Mouse (Mus musculus) gastrocnemius, postnatal 25 days (tissue): ENCODE measurements at regions not wholly inside any gene's neighbourhood (a gene's known extent, or its start where the extent isn't known, plus 50 kb on each side); places are given as distances from the start of the nearest gene placed in this dataset.

Experiments
- DNase-seq: peaks from one replicate; pipeline ENCODE4 v3.0.0; 2022

GRCm38 (mm10) chr16:84581166-84581565 is 66.2 kb downstream of the A730009L09Rik start:
- DNase-seq = no peak

GRCm38 (mm10) chr16:84583323-84583722 is 68.4 kb downstream of the A730009L09Rik start:
- DNase-seq = no peak

GRCm38 (mm10) chr16:84583773-84584229 is 68.9 kb downstream of the A730009L09Rik start:
- DNase-seq = no peak

GRCm38 (mm10) chr16:84584724-84585399 is 69.9 kb downstream of the A730009L09Rik start:
- DNase-seq = no peak

DNA sequence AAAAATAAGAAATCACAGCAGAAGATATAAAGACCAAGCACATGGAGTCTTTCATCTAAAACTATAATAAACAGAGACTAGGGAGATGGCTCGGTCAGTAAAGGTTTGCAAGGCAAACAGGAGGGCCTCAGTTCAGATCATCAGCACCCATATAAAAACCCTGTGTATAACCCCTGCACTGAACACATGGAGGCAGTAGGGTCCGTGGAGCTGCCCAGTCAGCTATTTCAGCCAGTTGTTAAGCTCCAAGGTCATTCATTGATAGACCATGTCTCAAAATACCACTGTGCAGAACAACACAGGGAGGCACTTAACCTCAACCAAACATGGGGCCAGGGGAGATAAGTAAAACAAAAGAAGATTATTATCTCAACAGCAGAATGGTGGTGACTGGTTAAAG is 78.1 kb downstream of the A730009L09Rik start:
- no peak for DNase-seq

- no peak for DNase-seq
Observed at GRCm38 (mm10) chr16:84602969-84603368, 88.0 kb downstream of the A730009L09Rik start.

DNA sequence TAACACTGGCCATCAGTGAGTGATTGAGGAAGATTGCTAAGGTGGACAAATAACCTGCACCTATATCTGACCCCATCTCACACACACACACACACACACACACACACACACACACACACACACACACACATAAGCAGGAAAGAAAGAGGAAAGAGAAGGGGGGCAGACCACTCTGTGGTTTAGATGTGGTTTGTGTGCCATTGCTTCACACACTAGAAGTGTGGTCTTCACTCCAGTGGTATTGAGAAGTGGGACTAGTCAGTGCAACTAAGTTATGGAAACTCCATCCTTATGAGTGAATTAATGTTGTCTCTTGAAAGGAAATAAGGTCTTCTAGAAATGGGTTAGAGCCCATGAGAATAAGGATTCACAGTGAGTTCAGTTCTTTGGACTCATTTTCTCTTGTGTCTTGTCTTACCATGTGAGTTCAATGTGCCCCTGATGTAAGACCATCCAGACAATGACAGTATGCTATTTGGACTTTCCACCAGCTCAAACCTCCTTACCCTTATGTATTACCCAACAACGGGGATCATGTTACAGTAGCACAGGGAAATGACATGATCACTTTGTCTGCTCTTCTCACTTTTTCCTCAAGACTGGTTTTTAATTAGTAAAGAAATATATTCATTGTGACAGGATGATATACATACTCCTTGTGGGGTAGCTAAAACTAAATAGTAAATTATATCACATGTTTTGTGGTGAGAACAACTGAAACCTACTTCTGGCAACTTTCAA is 88.7 kb downstream of the A730009L09Rik start:
- no peak for DNase-seq

GRCm38 (mm10) chr16:84604272-84604975 is 89.5 kb downstream of the A730009L09Rik start:
- DNase-seq = no peak

DNA sequence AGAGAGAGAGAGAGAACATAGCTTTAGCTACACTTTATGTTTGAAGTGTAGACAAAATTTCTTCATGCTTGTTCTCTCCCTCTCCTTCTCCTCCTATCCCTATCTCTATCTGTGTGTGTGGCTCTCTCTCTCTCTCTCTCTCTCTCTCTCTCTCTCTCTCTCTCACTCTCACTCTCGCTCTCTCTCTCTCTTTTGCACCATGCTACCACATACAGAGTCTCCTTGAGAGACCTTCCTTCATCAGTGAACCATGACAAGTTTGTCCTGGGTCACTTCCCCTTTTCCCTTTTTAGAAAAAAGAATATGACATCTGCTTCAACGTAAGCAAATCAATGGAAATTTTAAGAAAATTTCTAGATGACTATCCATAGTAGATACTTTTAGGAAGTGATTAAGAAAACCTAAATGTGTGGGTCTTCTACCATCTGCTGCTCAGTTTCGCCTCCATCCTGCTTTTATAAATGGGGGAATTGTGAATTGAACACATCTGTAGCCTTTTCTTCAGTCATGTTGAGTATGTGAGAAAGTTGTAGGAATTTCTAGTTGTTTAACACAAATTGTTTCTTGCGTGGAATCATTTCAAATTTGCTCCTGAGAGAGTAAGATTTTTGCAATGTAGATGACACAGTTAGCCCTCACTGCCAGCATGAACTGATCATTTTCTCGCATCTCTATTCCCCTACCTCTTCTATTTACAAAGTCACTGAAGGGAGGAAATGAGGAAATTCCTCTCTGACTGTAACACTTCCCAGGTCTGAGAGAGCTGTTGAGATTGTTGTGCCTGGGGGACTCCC is 91.3 kb downstream of the A730009L09Rik start:
- DNase-seq = no peak

DNA sequence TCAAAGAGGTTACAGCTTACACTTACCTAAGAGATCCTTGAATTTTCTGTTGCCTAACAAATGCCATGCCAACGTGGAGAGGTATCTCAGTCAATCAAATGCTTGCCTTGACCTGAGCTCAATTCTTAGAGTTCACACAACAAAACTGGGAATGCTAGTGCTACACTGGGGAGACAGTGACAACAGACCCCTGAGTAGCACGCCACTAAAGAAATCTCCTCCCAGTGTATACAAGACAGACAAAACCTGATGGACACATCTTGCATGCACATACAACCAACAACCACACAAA is 91.8 kb downstream of the A730009L09Rik start:
- DNase-seq = no peak

DNA sequence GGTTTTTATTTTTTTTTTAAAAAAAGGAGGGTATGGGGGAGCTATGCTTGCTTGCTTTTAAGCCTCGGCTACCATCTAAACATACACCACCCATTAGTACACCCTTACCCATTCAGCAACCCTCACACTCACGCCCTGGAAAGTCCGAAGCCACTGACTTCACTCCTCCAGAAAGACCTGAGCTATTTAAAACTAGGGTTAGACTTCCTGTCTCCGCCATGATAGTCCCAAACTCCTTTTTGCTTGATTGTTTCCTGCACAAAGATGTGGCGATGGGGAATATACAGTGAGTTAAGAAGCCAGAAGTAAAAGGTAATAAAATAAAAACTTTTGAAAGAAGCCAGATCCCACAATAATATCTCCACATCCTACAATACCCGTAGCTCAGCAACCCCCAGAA is 92.6 kb downstream of the A730009L09Rik start:
- no peak for DNase-seq

DNA sequence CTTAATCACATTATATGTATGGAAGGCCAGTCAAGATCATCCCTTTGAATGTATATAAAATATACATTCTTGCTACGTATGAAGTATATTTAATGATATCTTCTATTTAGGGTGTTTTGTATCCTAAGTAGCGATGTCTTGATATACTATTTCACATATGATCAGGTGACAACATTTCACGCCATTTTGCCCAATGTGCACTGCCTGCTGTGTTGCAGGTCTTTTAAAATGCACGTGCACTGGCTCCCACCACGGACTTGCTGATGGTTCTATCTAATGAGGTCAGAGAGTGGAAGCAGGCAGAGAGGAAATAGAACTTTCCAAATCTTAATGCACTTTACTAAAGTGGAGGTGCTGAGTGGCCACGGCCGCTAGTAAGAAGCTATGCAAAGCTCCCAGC is 100.8 kb downstream of the A730009L09Rik start:
- DNase-seq = no peak

- DNase-seq = no peak
Observed at GRCm38 (mm10) chr16:84616132-84616531, 101.2 kb downstream of the A730009L09Rik start.

DNA sequence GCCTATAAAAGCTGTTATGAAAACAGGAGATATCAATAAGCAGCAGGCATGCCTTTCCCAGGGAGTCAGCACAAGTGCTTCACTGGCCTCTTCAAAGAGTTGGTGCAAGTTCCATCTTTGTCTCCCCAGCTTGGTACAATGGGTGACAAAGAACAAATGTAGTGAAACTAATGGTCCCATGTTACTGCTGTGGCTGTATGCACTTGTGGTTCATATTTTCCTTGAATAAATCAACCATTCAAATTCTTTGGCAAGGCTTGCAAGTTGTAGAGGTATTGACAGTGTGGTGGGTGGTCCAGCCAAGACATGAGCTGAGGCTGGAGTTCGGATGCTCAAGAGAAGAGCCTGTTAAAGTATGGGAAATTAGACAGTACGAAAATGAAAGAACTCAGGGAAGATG is 103.5 kb downstream of the A730009L09Rik start:
- no peak for DNase-seq

- no peak for DNase-seq
Observed at GRCm38 (mm10) chr16:84619876-84620275, 105.0 kb downstream of the A730009L09Rik start.

- no peak for DNase-seq
Observed at GRCm38 (mm10) chr16:84620861-84621260, 105.9 kb downstream of the A730009L09Rik start.

DNA sequence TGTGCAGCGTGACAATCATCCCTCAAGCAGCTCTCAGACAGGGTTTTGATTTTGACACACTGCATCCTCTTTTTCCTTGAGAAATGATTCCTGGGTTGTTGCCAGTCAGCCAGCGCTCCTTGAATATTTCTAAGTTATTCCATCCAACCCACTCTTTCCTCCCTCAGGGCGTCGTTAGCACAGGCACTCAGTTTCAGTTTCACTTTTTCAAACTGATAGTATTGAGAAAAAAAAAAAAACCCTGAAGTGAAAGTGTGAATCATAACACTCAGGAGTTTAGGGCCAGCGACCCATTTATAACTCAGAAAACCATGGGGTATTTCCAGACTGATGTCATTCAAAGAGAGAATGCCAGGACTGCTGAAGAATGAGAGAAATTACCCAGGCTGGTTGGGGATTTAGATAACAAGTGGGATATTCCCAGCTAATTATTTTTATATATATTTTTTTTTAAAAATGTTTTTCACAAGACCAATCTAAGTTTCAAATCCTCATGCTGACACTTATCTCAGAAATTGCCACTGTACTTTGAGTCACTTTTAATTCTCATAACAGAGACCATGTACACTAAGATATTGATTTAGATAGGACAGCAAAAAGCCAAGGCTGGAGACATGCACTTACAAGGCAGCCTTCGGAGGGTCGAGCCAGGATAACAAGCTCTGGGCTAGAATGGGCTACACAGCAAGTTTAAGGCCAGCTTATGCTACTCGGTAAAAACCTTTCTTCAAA is 106.5 kb downstream of the A730009L09Rik start:
- peak; percentile 7 for DNase-seq

GRCm38 (mm10) chr16:84623346-84624085 is 108.6 kb downstream of the A730009L09Rik start:
- no peak for DNase-seq

GRCm38 (mm10) chr16:84624443-84625109 is 109.7 kb downstream of the A730009L09Rik start:
- DNase-seq = no peak

GRCm38 (mm10) chr16:84625110-84625722 is 110.3 kb downstream of the A730009L09Rik start:
- no peak for DNase-seq
